Mouse (Mus musculus) urinary bladder, postnatal 4 days (tissue): ENCODE results near the gene Emc7.

Source experiments
- DNase-seq, 2 experiments: peaks; one replicate each; pipeline ENCODE4 v3.0.0; 2021 to 2022; ENCODE audit warnings: low spot score in 2 of 2

The Emc7 gene

GRCm38 (mm10) chr2:112476554-112476953 is 21.8 kb downstream of the Emc7 start:
- no peak for DNase-seq

- DNase-seq: no peak
Observed at GRCm38 (mm10) chr2:112480669-112481068, 25.9 kb downstream of the Emc7 start, which contains the start of gene Chrm5. Chrm5 (minus strand) TSS chr2:112480769.

GRCm38 (mm10) chr2:112481564-112481963 is 26.8 kb downstream of the Emc7 start:
- no peak for DNase-seq

- DNase-seq: no peak
Observed at GRCm38 (mm10) chr2:112482533-112483333, 27.9 kb downstream of the Emc7 start.

GRCm38 (mm10) chr2:112483334-112483651 is 28.5 kb downstream of the Emc7 start:
- no peak for DNase-seq

- DNase-seq: no peak
Observed at GRCm38 (mm10) chr2:112484886-112485285, 30.1 kb downstream of the Emc7 start.

- DNase-seq: no peak
Observed at GRCm38 (mm10) chr2:112490483-112491196, 35.8 kb downstream of the Emc7 start.

GRCm38 (mm10) chr2:112491629-112492028 is 36.8 kb downstream of the Emc7 start:
- DNase-seq: no peak

GRCm38 (mm10) chr2:112492431-112492855 is 37.6 kb downstream of the Emc7 start:
- DNase-seq: no peak

GRCm38 (mm10) chr2:112492856-112493538 is 38.2 kb downstream of the Emc7 start, which contains the start of gene Aven:
Aven (plus strand) TSS chr2:112492964.
- DNase-seq: peak; percentile 80 to 84

- no peak for DNase-seq
Observed at GRCm38 (mm10) chr2:112493539-112494260, 38.9 kb downstream of the Emc7 start.

- no peak for DNase-seq
Observed at GRCm38 (mm10) chr2:112497851-112498250, 43.1 kb downstream of the Emc7 start.

GRCm38 (mm10) chr2:112501209-112501608 is 46.4 kb downstream of the Emc7 start:
- peak; percentile 66 to 71 for DNase-seq

GRCm38 (mm10) chr2:112503978-112504377 is 49.2 kb downstream of the Emc7 start:
- no peak for DNase-seq

GRCm38 (mm10) chr2:112506841-112507435 is 52.1 kb downstream of the Emc7 start:
- DNase-seq: no peak

- DNase-seq: no peak
Observed at GRCm38 (mm10) chr2:112507444-112507843, 52.6 kb downstream of the Emc7 start.

GRCm38 (mm10) chr2:112510140-112510539 is 55.3 kb downstream of the Emc7 start:
- DNase-seq: no peak

GRCm38 (mm10) chr2:112513036-112513435 is 58.2 kb downstream of the Emc7 start:
- no peak for DNase-seq

- no peak for DNase-seq
Observed at GRCm38 (mm10) chr2:112516728-112517127, 61.9 kb downstream of the Emc7 start.

GRCm38 (mm10) chr2:112517218-112517617 is 62.4 kb downstream of the Emc7 start:
- DNase-seq: no peak

- DNase-seq: no peak
Observed at GRCm38 (mm10) chr2:112518541-112518940, 63.7 kb downstream of the Emc7 start.
